16 mouse cellular contexts compared by ENCODE assay signal in the genomic region with DNA sequence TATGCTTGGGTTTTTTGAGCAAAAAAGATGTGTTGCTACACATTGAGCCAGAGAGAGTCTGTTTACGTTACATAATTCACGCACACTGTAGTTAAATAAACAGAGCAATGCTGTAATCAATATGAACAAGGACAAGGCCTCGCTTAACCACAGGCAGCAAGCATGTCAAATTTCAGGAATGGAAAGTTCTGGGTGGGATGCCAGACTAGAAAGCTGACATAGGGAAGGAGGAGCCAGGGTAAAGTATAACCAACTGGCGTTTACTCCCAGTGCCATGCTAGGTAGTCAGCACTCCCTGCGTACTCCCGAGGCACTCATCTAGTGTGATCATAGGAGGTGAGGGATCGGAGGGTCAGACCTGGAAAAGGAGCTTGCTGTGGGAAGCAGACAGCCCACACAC.
"Had no signal": no experiment of that assay in that cellular context is flagged by ENCODE, and none has a peak within 500 bp of the region (broad histone marks: within the 10 kb centered on the region; RNA-seq: fewer than 3 reads in every experiment).

No protein-coding gene starts in this region.

- H3K36me3 ChIP-seq: liver, embryonic 15.5 days had no signal

- DNase-seq: kidney, adult 18-20 months; kidney, adult 9 months; kidney, postnatal 25 days; layer of hippocampus, adult 9-11 months; layer of hippocampus, postnatal 36 days; lung, adult 18-20 months; lung, postnatal 36 days; midbrain, embryonic 14.5 days; thymus, adult 18-20 months; thymus, postnatal 36 days had no signal

- H3K4me3 ChIP-seq: left cerebral cortex, adult 2 months; liver, embryonic 15.5 days had no signal

- H3K27me3 ChIP-seq: liver, embryonic 15.5 days had no signal

- H3K9me3 ChIP-seq: liver, embryonic 15.5 days had no signal

- H3K4me1 ChIP-seq: liver, embryonic 15.5 days had no signal

- H3K9ac ChIP-seq: liver, embryonic 15.5 days had no signal

- H3K4me2 ChIP-seq: liver, embryonic 11.5 days; liver, embryonic 15.5 days; midbrain, embryonic 11.5 days had no signal

- H3K27ac ChIP-seq: left cerebral cortex, adult 2 months; liver, embryonic 15.5 days had no signal

- ATAC-seq: intestine, embryonic 16.5 days; lung, postnatal 0 days had no signal
